Mouse (Mus musculus) adipocyte (in vitro differentiated cells): Measurements from ENCODE around the gene Prss23.

Experiments used
- DNase-seq: peaks from one replicate; pipeline ENCODE4 v3.0.0-alpha.2; 2016; ENCODE audit warnings: low spot score

Gene Prss23

GRCm38 (mm10) chr7:89499516-89500307, 27.3 kb downstream of the Prss23 start:
- DNase-seq: peak; percentile 75

- no peak for DNase-seq
Observed at GRCm38 (mm10) chr7:89483769-89484568, 43.0 kb downstream of the Prss23 start.

- peak; percentile 76 for DNase-seq
Observed at GRCm38 (mm10) chr7:89481723-89482122, 45.3 kb downstream of the Prss23 start.

- no peak for DNase-seq
Observed at GRCm38 (mm10) chr7:89478490-89478889, 48.5 kb downstream of the Prss23 start.

GRCm38 (mm10) chr7:89477294-89477999, 49.5 kb downstream of the Prss23 start:
- DNase-seq: peak; percentile 63

- peak; percentile 45 for DNase-seq
Observed at GRCm38 (mm10) chr7:89473442-89473841, 53.5 kb downstream of the Prss23 start.

- no peak for DNase-seq
Observed at GRCm38 (mm10) chr7:89463775-89464592, 63.0 kb downstream of the Prss23 start.

- no peak for DNase-seq
Observed at GRCm38 (mm10) chr7:89463246-89463645, 63.7 kb downstream of the Prss23 start.

GRCm38 (mm10) chr7:89462646-89463207, 64.3 kb downstream of the Prss23 start:
- DNase-seq: no peak

- DNase-seq: no peak
Observed at GRCm38 (mm10) chr7:89461351-89461750, 65.6 kb downstream of the Prss23 start.

- no peak for DNase-seq
Observed at GRCm38 (mm10) chr7:89460911-89461310, 66.1 kb downstream of the Prss23 start.

GRCm38 (mm10) chr7:89459691-89460090, 67.3 kb downstream of the Prss23 start:
- DNase-seq: no peak
